Mouse (Mus musculus): ENCODE measurements around the gene Olfr617.
"Not testable (repeated sequence)": the region's sequence is repeated elsewhere in the genome, so short reads cannot be mapped to it uniquely, and the experiment has no call there.

Gene Olfr617

GRCm38 (mm10) chr7:103572761-103573160 is at the start of gene Olfr617:
Gene Olfr617, plus strand, starts transcription at chr7:103573061.
- DNase-seq (ENCODE audit: low read depth, low spot score), result no peak

DNA sequence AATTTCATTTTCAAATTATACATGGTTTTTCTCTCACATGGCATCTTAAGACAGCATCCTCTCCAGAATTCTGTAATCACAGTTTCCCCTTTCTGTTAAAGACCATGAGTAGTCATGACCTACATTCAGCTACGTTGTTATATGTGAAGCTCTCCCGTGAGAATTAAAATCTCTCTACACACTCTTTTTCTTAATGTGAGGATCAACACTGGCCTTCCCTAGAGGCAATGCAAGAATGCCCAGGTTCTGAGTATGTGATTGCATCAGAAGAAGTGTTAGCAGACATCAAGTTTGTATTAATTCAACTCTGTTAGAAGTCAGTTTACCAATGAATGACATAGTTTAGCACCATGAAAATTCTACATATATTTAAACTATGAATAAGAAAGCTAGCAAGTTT is 30.2 kb upstream of the Olfr617 start, which contains the start of gene Olfr612:
TSS of gene Olfr612 (minus strand) at position 101 of the 400 bp plus-strand sequence.
- DNase-seq (ENCODE audit: low read depth, low spot score), result not testable (repeated sequence)

DNA sequence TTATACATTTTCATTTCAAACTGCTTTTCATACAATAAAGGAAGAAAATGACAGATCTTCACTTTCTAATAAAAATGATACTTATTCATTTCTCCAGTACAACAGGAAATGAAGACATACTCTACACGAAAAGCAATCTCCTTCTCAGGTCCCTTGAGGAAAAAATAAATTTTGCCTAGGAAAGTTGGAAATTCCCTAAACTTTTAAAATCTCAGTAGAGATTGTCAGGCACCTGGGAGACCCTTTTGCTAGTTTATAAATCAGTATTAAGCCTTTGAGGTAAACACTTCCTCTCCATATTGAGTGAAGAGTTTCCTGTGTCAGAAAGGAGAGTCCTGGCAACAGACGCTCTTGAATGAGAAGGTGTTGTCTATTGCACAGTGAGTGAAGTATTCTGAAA is 25.1 kb upstream of the Olfr617 start, which contains the start of gene Olfr613:
TSS of gene Olfr613 (plus strand) at position 301 of the 400 bp plus-strand sequence.
- no peak for DNase-seq (ENCODE audit: low read depth, low spot score)

- DNase-seq (ENCODE audit: low read depth, low spot score), result no peak
Observed at GRCm38 (mm10) chr7:103555779-103556178, 17.1 kb upstream of the Olfr617 start, which contains the start of gene Olfr615. Gene Olfr615, plus strand, starts transcription at chr7:103556079.

DNA sequence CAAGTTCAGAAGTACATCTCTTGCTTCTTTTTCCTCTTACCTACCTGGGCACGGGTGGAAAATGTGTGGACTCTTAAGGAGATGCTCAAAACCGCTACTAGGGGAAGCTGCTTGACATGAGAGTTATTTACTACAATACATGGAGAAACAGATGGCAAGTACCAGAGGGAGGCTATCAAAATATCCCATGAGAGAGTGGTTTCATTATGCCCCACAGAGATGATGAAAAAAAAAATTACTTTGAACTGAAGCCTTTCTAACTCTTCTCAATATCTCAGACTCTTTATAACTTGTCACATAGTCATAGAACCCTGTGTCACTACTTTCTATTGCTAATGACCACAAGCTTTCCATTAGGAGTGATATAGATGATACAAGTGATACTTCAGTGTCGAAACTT is 3.8 kb upstream of the Olfr617 start, which contains the start of gene Olfr616:
TSS of gene Olfr616 (minus strand) at position 101 of the 400 bp plus-strand sequence.
- no peak for DNase-seq (ENCODE audit: low read depth, low spot score)

DNA sequence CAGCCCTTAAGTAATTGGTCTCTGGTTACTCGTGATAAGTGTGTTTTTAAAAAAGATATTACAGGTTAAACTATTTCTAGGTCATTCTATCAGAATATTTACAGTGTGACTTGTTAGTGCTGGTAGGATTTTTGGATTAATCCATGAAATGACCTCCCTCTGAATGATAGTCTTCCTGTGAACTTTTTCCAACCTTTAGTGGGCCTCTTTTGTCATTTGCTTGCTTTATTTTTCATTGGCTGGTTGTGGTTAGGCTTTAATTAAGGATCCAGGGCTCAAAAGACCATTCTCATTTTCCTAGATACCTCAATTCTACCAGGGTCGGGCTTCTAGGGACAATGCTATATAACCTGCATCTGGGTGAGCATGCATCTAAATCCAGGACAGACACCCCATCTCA is 16.9 kb downstream of the Olfr617 start, which contains the start of gene Olfr618:
TSS of gene Olfr618 (plus strand) at position 301 of the 400 bp plus-strand sequence.
- no peak for DNase-seq (ENCODE audit: low read depth, low spot score)

GRCm38 (mm10) chr7:103600275-103600674 is 27.4 kb downstream of the Olfr617 start, which contains the start of gene Olfr619:
Gene Olfr619, plus strand, starts transcription at chr7:103600575.
- DNase-seq (ENCODE audit: low read depth, low spot score), result no peak

DNA sequence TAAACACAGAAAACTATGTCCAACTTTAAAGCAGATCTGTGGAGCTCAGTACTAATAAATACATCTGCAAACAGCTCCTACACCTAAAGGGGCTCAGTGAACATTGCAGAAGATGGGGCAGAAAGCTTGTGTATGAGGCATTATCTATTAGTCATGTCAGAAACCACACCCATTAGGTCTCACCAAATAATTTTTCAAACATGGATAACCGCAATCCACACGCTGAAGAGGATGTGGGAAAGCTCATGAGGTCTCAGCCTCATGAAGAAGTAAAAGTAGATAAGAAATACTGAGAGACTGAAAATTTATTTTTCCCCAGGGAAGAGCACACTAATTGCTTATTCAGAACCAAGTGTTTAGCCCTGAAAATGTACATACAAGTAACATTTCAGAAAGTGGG is 34.6 kb downstream of the Olfr617 start:
- DNase-seq (ENCODE audit: low read depth, low spot score), result no peak

- no peak for DNase-seq (ENCODE audit: low read depth, low spot score)
Observed at GRCm38 (mm10) chr7:103612434-103612833, 39.6 kb downstream of the Olfr617 start, which contains the start of gene Olfr620. Gene Olfr620, minus strand, starts transcription at chr7:103612534.

Data from c-Kit-negative CD71-positive TER-119-positive erythroid progenitor cells, embryonic 14.5 days (primary cell).